Mouse (Mus musculus) thymus, adult 2 months (tissue): ENCODE measurements around the gene Akap8l.

Experiments
- CTCF ChIP-seq: fragments of 200-500 bp; IDR thresholded peaks from 2 replicates; pipeline ENCODE4 v1.5.1; 2012; ENCODE audit warnings: mild to moderate bottlenecking, control low read depth, low read length, moderate library complexity, borderline replicate concordance; ENCODE audit not compliant: control insufficient read depth, poor library complexity, insufficient read depth; ENCODE audit errors: extremely low read depth
- POLR2A ChIP-seq: fragments of 200-500 bp; IDR thresholded peaks from 2 replicates; pipeline ENCODE4 v1.6.1; 2012; ENCODE audit warnings: mild to moderate bottlenecking, low read length, control low read depth, moderate library complexity; ENCODE audit not compliant: control insufficient read depth, poor library complexity, insufficient read depth; ENCODE audit errors: extremely low read depth

DNA sequence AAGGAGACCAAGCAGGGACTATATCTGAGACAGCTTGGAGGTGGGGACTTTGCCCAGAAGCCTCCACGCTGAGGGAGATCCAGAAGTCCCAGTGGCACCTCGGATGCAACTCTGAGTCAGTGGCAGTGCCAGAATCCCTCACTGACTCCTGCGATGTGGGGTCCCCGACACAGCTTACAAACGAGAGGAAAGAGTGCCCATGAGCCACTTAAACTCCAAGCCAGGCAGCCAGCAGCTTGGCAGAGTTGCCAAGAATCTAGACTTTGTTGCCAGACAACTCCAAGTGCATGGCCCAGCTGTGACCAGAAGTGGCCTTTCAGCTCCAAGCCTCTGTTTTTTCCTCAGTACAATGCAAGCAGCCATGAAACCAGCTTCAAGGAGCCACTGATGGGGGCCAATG lies 33.3 kb upstream of the Akap8l start:
- no peak for TF ChIP-seq POLR2A
- TF ChIP-seq CTCF: no peak
